Mouse (Mus musculus) bone marrow macrophage, adult 2 months (primary cell): ENCODE measurements around the gene Rapgef4.

Source experiments
- CTCF ChIP-seq: IDR thresholded peaks from 2 replicates; pipeline ENCODE4 v1.5.1; 2012; ENCODE audit warnings: low read depth, mild to moderate bottlenecking, low read length, moderate library complexity
- POLR2A ChIP-seq: IDR thresholded peaks from 2 replicates; pipeline ENCODE4 v1.6.1; 2012; ENCODE audit warnings: mild to moderate bottlenecking, low read depth, low read length, borderline replicate concordance

DNA sequence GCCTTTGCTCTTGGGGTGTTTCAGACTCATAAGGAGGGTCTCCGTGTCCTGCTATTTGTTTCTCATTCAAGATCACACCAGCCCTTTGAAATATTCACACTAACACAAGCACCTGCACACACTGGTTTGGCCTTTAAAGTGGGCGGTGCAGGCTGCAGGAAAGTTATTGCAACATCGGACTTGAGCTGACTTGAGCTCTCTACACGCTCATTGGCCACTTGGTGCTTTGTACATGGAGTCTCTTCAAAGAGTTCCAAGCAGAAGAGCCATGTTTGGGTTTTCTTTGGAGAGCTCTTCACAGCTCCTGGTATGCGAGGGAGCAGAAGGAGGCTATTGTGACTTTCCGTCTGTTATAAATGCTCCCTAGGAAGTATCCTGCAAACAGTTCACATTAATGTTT lies 139.2 kb downstream of the Rapgef4 start:
- TF ChIP-seq CTCF (no peak), POLR2A (no peak)
